Mouse (Mus musculus) ovary, postnatal 36 days (tissue): ENCODE data around the gene Ankrd54.
"Not testable (repeated sequence)": the region's sequence is repeated elsewhere in the genome, so short reads cannot be mapped to it uniquely, and the experiment has no call there.

ENCODE experiments used
- DNase-seq: peaks from one replicate; pipeline ENCODE4 v3.0.0; 2022; ENCODE audit warnings: low spot score, mixed read lengths

The Ankrd54 gene

DNA sequence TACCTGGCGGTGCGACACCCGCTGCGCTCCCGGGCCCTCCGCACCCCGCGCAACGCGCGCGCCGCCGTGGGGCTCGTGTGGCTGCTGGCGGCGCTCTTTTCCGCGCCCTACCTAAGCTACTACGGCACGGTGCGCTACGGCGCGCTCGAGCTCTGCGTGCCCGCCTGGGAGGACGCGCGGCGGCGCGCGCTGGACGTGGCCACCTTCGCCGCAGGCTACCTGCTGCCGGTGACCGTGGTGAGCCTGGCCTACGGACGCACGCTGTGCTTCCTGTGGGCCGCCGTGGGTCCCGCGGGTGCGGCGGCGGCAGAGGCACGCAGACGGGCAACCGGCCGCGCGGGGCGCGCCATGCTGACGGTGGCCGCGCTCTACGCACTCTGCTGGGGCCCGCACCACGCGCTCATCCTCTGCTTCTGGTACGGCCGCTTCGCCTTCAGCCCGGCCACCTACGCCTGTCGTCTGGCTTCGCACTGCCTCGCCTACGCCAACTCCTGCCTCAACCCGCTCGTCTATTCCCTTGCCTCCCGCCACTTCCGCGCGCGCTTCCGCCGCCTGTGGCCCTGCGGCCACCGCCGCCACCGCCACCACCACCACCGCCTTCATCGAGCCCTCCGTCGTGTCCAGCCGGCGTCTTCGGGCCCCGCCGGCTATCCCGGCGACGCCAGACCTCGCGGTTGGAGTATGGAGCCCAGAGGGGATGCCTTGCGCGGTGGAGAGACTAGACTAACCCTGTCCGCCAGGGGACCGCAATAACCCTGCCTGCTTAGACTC lies 19.8 kb downstream of the Ankrd54 start:
- DNase-seq: no peak

DNA sequence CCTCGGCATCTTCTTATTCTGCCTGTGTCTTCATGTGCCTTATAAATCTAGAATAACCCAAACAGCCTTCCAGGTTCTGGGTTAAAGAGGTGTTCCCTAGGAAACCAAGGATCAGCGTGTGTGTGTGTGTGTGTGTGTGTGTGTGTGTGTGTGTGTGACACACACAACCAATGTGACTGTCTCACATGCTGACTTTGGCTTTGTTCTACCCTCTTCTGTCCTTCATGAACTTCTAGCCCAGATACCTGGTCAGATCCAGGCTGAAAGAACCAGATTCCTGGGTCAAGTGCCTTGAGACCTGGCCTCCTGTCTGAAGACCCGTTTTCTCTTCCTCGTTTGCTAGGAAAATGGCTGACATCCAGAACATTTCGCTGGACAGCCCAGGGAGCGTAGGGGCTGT lies 21.1 kb downstream of the Ankrd54 start, which contains the start of gene Galr3:
TSS of gene Galr3 (plus strand) at position 301 of the 400 bp plus-strand sequence.
- no peak for DNase-seq

- DNase-seq: no peak
These were observed 21.9 kb downstream of the Ankrd54 start for GRCm38 (mm10) chr15:79040501-79041416.

DNA sequence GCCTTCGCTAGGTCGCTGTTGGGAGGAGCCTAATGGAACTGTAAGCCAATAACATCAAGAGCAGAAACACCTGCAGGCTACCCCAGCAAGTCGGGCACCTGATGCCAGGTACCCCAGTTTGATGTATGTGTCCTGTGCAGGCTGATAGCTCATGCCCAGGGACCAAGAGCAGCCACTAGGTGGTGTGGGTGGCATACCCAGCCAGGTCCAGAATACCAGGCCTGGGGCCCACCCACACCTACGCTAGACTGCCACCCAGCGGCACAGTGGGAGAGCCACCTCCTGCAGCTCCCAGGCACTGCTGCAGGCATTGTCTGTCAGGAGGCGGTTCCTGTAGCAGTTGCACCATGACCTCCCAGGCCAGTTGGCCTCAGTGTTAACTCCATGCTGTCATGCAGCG lies 23.8 kb downstream of the Ankrd54 start:
- peak; percentile 85 for DNase-seq

DNA sequence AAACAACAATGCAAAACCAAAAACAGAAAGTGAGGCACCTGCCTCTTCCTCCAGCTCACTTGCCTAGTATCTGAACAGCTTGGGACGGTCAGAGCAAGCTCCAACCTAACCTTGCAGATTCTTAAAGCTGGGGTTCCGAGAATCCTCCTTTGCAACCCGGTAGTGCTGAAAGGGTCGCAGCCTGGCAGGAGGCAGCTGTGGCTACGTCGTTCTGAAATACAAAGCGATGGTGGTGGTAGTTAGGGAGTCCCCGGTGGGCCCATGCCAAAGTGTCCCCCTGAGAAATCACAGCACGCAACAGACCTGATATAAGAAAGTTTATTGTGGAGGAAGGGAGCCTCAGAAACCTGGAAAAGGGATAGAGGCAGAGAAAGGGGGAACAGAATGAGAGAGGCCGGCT lies 24.4 kb downstream of the Ankrd54 start:
- DNase-seq: no peak

- DNase-seq: peak; percentile 77
These were observed 24.8 kb downstream of the Ankrd54 start for GRCm38 (mm10) chr15:79037913-79038328.

- not testable (repeated sequence) for DNase-seq
These were observed 30.8 kb downstream of the Ankrd54 start for GRCm38 (mm10) chr15:79031908-79032307.

GRCm38 (mm10) chr15:79030551-79031435 lies 31.9 kb downstream of the Ankrd54 start:
- peak; percentile 86 for DNase-seq

DNA sequence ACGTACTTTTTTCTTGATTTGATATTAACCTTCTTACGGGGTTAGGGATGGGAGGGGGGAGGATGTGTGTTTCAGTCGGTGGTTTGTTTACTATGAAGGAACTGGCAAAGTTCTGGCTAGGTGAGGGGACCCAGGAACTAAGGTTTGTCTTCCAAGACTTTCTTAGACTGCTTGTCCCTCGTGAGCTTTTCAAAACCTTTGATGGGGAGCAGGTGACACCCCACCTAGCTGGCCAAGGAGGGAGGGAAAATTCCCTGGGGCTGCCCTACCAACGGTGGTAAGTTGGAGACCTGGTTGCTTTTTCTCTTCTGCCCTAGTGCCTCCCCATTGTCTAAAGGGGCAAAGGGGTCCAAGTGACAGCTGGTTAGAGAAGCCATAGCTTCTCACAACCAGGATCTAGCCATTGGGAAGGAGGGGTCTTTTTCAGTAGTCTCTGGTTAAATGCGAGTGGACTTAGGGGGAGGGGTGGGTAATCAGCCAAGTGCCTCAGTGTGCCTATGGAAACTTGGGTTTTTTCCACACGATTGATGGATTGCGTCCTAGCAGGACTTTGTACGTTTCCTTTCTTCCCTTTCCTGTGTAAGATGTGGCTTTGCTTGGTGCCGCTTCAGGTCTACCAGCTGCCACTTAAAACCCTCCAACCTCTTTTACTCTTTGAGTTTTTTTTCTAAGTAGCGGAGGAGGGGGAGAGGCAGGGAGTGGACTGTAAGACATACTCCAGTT lies 33.0 kb downstream of the Ankrd54 start:
- DNase-seq: no peak

DNA sequence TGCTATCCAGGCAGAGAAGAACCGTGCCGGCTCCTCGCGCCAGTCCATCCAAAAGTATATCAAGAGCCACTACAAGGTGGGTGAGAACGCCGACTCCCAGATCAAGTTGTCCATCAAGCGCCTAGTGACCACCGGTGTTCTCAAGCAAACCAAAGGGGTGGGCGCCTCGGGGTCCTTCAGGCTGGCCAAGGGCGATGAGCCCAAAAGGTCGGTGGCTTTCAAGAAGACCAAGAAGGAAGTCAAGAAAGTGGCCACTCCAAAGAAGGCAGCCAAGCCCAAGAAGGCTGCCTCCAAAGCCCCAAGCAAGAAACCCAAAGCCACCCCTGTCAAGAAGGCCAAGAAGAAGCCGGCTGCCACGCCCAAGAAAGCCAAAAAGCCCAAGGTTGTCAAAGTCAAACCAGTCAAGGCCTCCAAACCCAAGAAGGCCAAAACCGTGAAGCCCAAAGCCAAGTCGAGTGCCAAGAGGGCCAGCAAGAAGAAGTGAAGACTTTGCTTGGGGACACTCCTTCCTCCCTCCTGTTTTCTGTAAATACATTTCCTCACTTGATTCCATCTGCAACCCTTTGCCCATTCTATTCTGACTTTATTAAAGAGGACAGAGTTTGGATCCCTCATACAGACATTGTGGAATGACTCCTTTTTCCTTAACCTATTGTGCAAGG lies 33.7 kb downstream of the Ankrd54 start:
- no peak for DNase-seq

DNA sequence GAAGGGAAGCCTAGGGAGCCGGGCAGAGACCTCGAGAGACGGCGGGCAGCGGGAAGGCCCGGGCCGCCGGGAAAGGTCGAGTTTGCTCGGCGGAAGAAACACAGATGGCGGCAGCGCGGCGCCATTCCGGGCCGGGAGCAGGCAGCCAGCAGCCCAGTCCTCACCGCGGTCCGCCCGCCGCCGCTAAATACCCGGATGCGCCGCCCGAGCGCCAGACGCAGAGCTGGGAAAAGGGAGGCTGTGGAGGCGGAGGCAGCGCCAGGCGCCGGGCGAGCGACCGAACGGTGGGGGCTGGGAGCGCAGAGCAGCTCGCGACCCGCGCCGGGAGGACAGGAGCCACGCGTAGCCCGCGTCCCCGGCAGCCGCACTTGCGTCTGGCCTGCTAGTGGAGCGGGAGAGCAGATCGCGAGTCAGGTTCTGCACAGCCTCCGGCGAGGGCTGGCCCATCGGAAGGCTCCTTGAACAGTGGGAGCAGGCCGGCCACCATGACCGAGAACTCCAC lies 34.4 kb downstream of the Ankrd54 start, which contains the start of gene H1f0:
TSS of gene H1f0 (plus strand) at position 214 of the 502 bp plus-strand sequence.
- DNase-seq: peak; percentile 96

- peak; percentile 54 for DNase-seq
These were observed 35.1 kb downstream of the Ankrd54 start for GRCm38 (mm10) chr15:79027291-79028205.

DNA sequence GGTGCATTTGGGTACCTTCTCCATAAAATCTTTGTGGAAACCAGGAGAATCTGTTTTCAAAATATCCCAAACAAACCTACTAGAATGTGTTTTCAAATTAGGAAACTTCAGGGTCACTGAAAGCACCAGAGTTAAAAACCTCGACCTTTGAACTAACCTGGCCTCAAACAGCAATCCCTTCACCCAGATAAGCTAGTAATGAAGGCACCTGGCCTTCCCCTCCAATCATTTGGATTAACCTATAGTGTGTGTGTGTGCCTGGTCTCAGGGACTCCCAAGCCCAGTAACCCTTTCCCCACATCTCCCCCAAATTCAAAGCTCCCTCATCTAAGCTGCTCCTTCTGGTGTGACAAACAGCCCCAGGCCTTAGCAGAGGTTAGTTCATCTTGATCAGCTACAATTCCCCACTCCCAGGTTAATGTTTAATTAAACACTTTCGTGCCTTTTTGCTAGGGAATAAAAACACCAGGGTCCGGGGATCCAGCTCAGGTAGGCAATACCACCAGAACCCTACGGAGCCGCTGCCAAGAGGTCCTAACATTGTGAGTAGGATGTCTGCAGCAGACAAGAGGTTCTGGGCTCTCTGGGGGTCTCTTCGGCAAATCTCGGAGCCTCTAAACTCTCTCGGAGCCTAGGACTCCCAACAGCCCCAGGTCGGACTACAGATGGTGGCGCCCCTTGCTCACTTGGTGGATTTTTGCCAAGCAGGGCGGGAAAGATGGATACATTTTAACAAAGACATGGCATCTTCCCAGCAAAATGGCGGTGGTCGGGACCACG lies 36.0 kb downstream of the Ankrd54 start:
- no peak for DNase-seq

DNA sequence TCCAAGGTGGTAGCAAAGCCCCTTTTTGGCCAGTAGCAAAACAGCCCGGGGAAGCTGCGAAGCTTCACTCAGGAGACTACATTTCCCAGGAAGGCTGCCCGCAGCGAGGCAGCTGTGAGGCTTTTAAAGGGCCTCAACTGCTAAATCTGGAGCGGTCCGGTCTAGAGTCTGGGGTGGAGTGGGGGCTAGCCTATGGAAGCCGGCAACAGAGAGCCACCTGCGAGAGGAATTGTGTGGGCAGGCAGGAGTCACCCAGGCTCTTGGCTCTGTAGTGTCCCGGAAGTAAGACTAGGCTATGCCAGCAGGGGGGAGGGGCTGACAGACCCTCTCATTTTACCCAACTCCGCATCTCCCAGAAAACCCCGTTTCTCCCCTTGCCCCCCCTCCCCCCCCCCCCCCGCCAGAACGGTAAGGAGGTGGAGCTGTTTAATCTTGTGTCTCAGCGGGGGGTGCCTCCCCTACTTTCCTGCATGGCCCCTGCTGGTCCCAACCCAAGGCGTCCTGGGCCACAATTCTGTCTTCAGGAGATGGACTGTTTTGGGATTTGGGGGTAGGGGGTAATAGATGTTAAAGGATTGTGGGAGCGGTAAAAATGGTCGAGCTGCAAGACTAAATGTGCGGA lies 36.9 kb downstream of the Ankrd54 start:
- DNase-seq: no peak

DNA sequence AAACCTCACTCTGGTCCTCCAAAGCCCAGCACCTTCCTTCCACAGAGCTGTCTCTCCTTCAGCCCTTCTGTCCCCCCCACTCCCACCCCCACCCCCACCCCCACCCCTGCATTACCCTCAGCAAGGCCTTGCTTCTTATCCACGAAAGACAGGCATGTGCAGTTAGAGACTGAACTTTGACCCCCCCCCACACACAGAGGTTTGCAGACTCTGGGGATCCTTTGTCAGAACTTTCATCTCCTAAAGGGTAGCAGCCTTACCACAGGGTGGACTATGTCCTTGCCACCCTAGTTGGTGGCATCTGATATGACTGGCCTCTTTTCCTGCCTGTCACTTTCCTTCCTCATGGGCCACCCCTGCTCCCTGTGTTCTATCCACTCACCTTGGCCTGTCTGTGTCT lies 39.3 kb downstream of the Ankrd54 start:
- no peak for DNase-seq

- no peak for DNase-seq
These were observed 39.9 kb downstream of the Ankrd54 start for GRCm38 (mm10) chr15:79022671-79023230.

DNA sequence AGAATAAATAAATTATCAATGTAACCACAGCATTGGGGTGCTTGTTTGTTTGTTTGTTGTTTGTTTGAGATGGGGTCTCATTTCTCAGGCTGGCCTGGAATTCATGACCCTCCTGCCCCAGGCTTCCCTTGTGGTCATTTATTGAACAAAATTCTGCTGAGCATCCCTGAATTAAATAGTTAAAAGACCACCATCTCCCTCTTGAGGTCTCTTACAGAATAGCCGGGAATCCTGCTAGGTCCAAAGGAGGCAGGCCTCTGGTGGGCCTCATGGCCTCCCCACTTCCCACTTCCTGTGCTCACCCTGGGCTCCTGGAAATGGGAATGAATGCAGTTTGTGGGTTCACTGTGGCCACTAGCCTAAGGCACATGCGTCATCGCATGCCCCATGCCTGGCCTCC lies 43.8 kb downstream of the Ankrd54 start:
- DNase-seq: no peak

DNA sequence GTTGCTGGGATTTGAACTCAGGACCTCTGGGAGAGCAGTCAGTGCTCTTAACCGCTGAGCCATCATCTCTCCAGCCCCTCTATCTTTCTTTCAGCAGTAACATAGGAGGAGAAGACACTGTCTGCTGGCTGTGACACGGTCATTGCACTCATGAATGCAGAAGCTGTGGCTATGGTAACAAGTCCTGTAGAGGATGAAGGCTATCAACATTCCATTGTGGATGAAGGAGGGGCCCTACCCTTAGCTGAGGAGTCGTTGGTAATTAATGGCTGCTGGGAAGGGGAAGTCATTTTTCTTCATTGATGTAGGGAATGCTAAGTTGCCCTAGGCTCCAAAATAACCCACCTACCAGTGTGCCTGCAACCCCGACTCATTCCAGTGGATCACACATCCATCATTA lies 44.5 kb downstream of the Ankrd54 start:
- DNase-seq: no peak
